Mouse (Mus musculus): ENCODE results near the gene 1700011M02Rik. TPM values are rescaled to one million over a fixed set of nuclear protein-coding genes. Genes with fewer than 3 reads are reported as not detected.

The 1700011M02Rik gene
- polyA plus RNA-seq, 1 experiment from 2014 or later: not detected

Other genes starting within 250 kb of the 1700011M02Rik start
- not detected in 2 replicates for gene Gm3880, start 221.9 kb upstream of the 1700011M02Rik start, polyA plus RNA-seq (2015; fragmentation: Nextera tagmentation; extraction: Ambion mirVana)
- not detected in 2 replicates for gene Gm9112, start 201.3 kb upstream of the 1700011M02Rik start, polyA plus RNA-seq (2015; fragmentation: Nextera tagmentation; extraction: Ambion mirVana)
- gene Dmrtc1b, start 201.0 kb upstream of the 1700011M02Rik start, polyA plus RNA-seq (2015; fragmentation: Nextera tagmentation; extraction: Ambion mirVana): not detected in 2 replicates
- not detected in 2 replicates for gene Dmrtc1c1, start 105.9 kb upstream of the 1700011M02Rik start, polyA plus RNA-seq (2015; fragmentation: Nextera tagmentation; extraction: Ambion mirVana)
- gene Dmrtc1c2, start 54.3 kb upstream of the 1700011M02Rik start, polyA plus RNA-seq (2015; fragmentation: Nextera tagmentation; extraction: Ambion mirVana): not detected in 2 replicates
- not detected in 2 replicates for gene 1700031F05Rik, start 40.9 kb upstream of the 1700011M02Rik start, polyA plus RNA-seq (2015; fragmentation: Nextera tagmentation; extraction: Ambion mirVana)
- 1.3 and 1.5 TPM in 2 replicates for gene Dmrtc1a, start 218 bp upstream of the 1700011M02Rik start, polyA plus RNA-seq (2015; fragmentation: Nextera tagmentation; extraction: Ambion mirVana)
- gene 1700018G05Rik, start 19.5 kb downstream of the 1700011M02Rik start, polyA plus RNA-seq (2015; fragmentation: Nextera tagmentation; extraction: Ambion mirVana): not detected in 2 replicates

Measured in stomach, embryonic 15.5 days (tissue).